Mouse (Mus musculus) MEL (cell line): ENCODE measurements around the gene Htr6. TPM values are rescaled to one million over a fixed set of nuclear protein-coding genes. Genes with fewer than 3 reads are reported as not detected.
A peak's percentile ranks its signal among the peaks of the same experiment; 100 is the strongest.

Source experiments
- DNase-seq: peaks from one replicate; pipeline ENCODE4 v3.0.0; 2011; ENCODE audit warnings: low read depth, low spot score
- H3K27ac ChIP-seq: 2 replicates; pipeline ENCODE4 v1.5.1; 2012; ENCODE audit warnings: low read depth, mild to moderate bottlenecking, control low read depth, low read length, moderate library complexity; ENCODE audit not compliant: control insufficient read depth
- H3K27me3 ChIP-seq, 2 experiments: fragments of 150-350 bp in 1 of 2; sonication (generic) in 1 of 2; 2 replicates each; pipeline ENCODE4 v1.6.1; 2012; ENCODE audit warnings: low read length in 2 of 2, mild to moderate bottlenecking in 2 of 2, improper control_type of control experiment in 1 of 2, moderate library complexity in 1 of 2; ENCODE audit not compliant: insufficient read depth in 2 of 2, control insufficient read depth in 1 of 2
- H3K36me3 ChIP-seq, 2 experiments: 2 replicates each; pipeline ENCODE4 v1.6.1; 2012 to 2014; ENCODE audit warnings: low read length in 2 of 2, improper control_type of control experiment in 1 of 2, inconsistent platforms in 1 of 2, mild to moderate bottlenecking in 1 of 2; ENCODE audit not compliant: insufficient read depth in 2 of 2, control insufficient read depth in 1 of 2
- H3K4me1 ChIP-seq, 2 experiments: fragments of 150-350 bp in 1 of 2; sonication (generic) in 1 of 2; 2 replicates each; pipeline ENCODE4 v1.6.1; 2012; ENCODE audit warnings: low read length in 2 of 2, improper control_type of control experiment in 1 of 2, mild to moderate bottlenecking in 1 of 2; ENCODE audit not compliant: insufficient read depth in 2 of 2, control insufficient read depth in 1 of 2
- H3K4me3 ChIP-seq, 2 experiments: fragments of 150-350 bp in 1 of 2; sonication (generic) in 1 of 2; 2 replicates each; pipeline ENCODE4 v1.5.1; 2012; ENCODE audit warnings: low read depth in 2 of 2, low read length in 2 of 2, mild to moderate bottlenecking in 2 of 2, moderate library complexity in 2 of 2, control low read depth in 1 of 2, improper control_type of control experiment in 1 of 2; ENCODE audit not compliant: control insufficient read depth in 1 of 2, insufficient read depth in 1 of 2
- H3K79me2 ChIP-seq: 2 replicates; pipeline ENCODE4 v1.6.1; 2012; ENCODE audit warnings: mild to moderate bottlenecking, low read length, moderate library complexity; ENCODE audit not compliant: control insufficient read depth, poor library complexity, insufficient read depth
- H3K9ac ChIP-seq: 2 replicates; pipeline ENCODE4 v1.6.1; 2012; ENCODE audit warnings: low read depth, mild to moderate bottlenecking, control low read depth, low read length, moderate library complexity; ENCODE audit not compliant: control insufficient read depth, poor library complexity, severe bottlenecking
- H3K9me3 ChIP-seq: fragments of 150-350 bp; sonication (generic); replicated peaks from 2 replicates; pipeline ENCODE4 v1.6.1; 2012; ENCODE audit warnings: mild to moderate bottlenecking, low read length, improper control_type of control experiment, moderate library complexity; ENCODE audit not compliant: insufficient read depth
- BHLHE40 ChIP-seq: IDR thresholded peaks from 2 replicates; pipeline ENCODE4 v1.6.1; 2012; ENCODE audit warnings: low read depth, mild to moderate bottlenecking, inconsistent platforms, low read length, improper control_type of control experiment, borderline replicate concordance
- CTCF ChIP-seq, 3 experiments: IDR thresholded peaks in 2 of 3; conservative IDR thresholded peaks in 1 of 3; 2 replicates each; pipeline ENCODE4 v1.5.1; 2011 to 2012; ENCODE audit warnings: low read length in 3 of 3, low read depth in 2 of 3, mild to moderate bottlenecking in 2 of 3, improper control_type of control experiment in 1 of 3, inconsistent platforms in 1 of 3, mixed read lengths in 1 of 3, moderate library complexity in 1 of 3; ENCODE audit not compliant: control insufficient read depth in 1 of 3, insufficient read depth in 1 of 3, poor library complexity in 1 of 3, severe bottlenecking in 1 of 3
- ELF1 ChIP-seq: IDR thresholded peaks from 2 replicates; pipeline ENCODE4 v1.6.1; 2014; ENCODE audit warnings: low read depth, mild to moderate bottlenecking, inconsistent platforms, low read length, improper control_type of control experiment, moderate library complexity
- ETS1 ChIP-seq: IDR thresholded peaks from 2 replicates; pipeline ENCODE4 v1.6.1; 2012; ENCODE audit warnings: low read depth, mild to moderate bottlenecking, inconsistent platforms, low read length, improper control_type of control experiment, moderate library complexity
- HCFC1 ChIP-seq: IDR thresholded peaks from 2 replicates; pipeline ENCODE4 v1.6.1; 2012; ENCODE audit warnings: low read depth, mild to moderate bottlenecking, inconsistent platforms, low read length, improper control_type of control experiment, moderate library complexity
- KAT2A ChIP-seq: conservative IDR thresholded peaks from 2 replicates; pipeline ENCODE4 v1.6.1; 2012; ENCODE audit warnings: low read depth, low read length, improper control_type of control experiment, inconsistent platforms
- MAFK ChIP-seq: IDR thresholded peaks from 2 replicates; pipeline ENCODE4 v1.6.1; 2011; ENCODE audit warnings: low read depth, mild to moderate bottlenecking, low read length, improper control_type of control experiment, borderline replicate concordance
- MAX ChIP-seq: IDR thresholded peaks from 2 replicates; pipeline ENCODE4 v1.6.1; 2011; ENCODE audit warnings: low read length, improper control_type of control experiment
- MEF2A ChIP-seq: IDR thresholded peaks from 2 replicates; pipeline ENCODE4 v1.6.1; 2014; ENCODE audit warnings: low read depth, mild to moderate bottlenecking, inconsistent platforms, low read length, improper control_type of control experiment; ENCODE audit not compliant: poor library complexity, insufficient replicate concordance, severe bottlenecking; ENCODE audit errors: extremely low read depth
- MXI1 ChIP-seq: IDR thresholded peaks from 2 replicates; pipeline ENCODE4 v1.6.1; 2011; ENCODE audit warnings: mild to moderate bottlenecking, low read depth, low read length, improper control_type of control experiment
- NRF1 ChIP-seq: IDR thresholded peaks from 2 replicates; pipeline ENCODE4 v1.6.1; 2014; ENCODE audit warnings: low read depth, mild to moderate bottlenecking, inconsistent platforms, low read length, improper control_type of control experiment, moderate library complexity; ENCODE audit not compliant: poor library complexity, insufficient read depth, severe bottlenecking
- TAL1 ChIP-seq: IDR thresholded peaks from 2 replicates; pipeline ENCODE4 v1.6.1; 2012; ENCODE audit warnings: mild to moderate bottlenecking, inconsistent platforms, low read length, moderate library complexity, mixed read lengths
- TBP ChIP-seq: IDR thresholded peaks from 2 replicates; pipeline ENCODE4 v1.8.0; 2011; ENCODE audit warnings: low read depth, low read length, improper control_type of control experiment
- TCF12 ChIP-seq: IDR thresholded peaks from 2 replicates; pipeline ENCODE4 v1.6.1; 2014; ENCODE audit warnings: low read depth, mild to moderate bottlenecking, inconsistent platforms, low read length, improper control_type of control experiment, moderate library complexity
- UBTF ChIP-seq: IDR thresholded peaks from 2 replicates; pipeline ENCODE4 v1.6.1; 2012; ENCODE audit warnings: low read depth, mild to moderate bottlenecking, inconsistent platforms, low read length, improper control_type of control experiment, moderate library complexity, borderline replicate concordance; ENCODE audit not compliant: insufficient read depth
- USF1 ChIP-seq: IDR thresholded peaks from 2 replicates; pipeline ENCODE4 v1.6.1; 2014; ENCODE audit warnings: low read depth, mild to moderate bottlenecking, inconsistent platforms, low read length, improper control_type of control experiment, moderate library complexity
- USF2 ChIP-seq, 2 experiments: IDR thresholded peaks; 2 replicates each; pipeline ENCODE4 v1.6.1; 2011 to 2012; ENCODE audit warnings: improper control_type of control experiment in 2 of 2, low read length in 2 of 2, borderline replicate concordance in 1 of 2, inconsistent platforms in 1 of 2, low read depth in 1 of 2, mild to moderate bottlenecking in 1 of 2; ENCODE audit not compliant: insufficient read depth in 1 of 2
- ZC3H11A ChIP-seq: IDR thresholded peaks from 2 replicates; pipeline ENCODE4 v1.6.1; 2012; ENCODE audit warnings: low read depth, mild to moderate bottlenecking, inconsistent platforms, low read length, improper control_type of control experiment
- ZMIZ1 ChIP-seq: IDR thresholded peaks from 2 replicates; pipeline ENCODE4 v1.6.1; 2012; ENCODE audit warnings: low read depth, mild to moderate bottlenecking, inconsistent platforms, low read length, improper control_type of control experiment, moderate library complexity
- ZNF384 ChIP-seq: IDR thresholded peaks from 2 replicates; pipeline ENCODE4 v1.6.1; 2012; ENCODE audit warnings: low read depth, mild to moderate bottlenecking, inconsistent platforms, low read length, improper control_type of control experiment
- polyA plus RNA-seq, 2 experiments: library from polyadenylated mRNA; stranded (reverse) in 1 of 2; unstranded in 1 of 2; fragments of >175 nt in 1 of 2; fragments of >200 nt in 1 of 2; gene quantifications; 2 replicates each; pipeline versions ENCODE4 v1.2.1 to v1.2.4; 2012; ENCODE audit warnings: low replicate concordance in 2 of 2, low read depth in 1 of 2; ENCODE audit not compliant: insufficient read length in 2 of 2, insufficient read depth in 1 of 2, missing spikeins in 1 of 2
- total RNA-seq: library from RNA; depleted of rRNA; stranded (reverse); fragments of 300-350 nt; gene quantifications from 2 replicates; pipeline ENCODE4 v1.2.3, GENCODE M21; 2012

Htr6 gene
- total and polyA plus RNA-seq, 3 experiments: 0.08 TPM; not detected in 2

GRCm38 (mm10) chr4:139043600-139043999 is 31.8 kb downstream of the Htr6 start:
- peaks cover 0 to 2% of the 10 kb centered on the region in 2 experiments; a peak in 1 of 4 replicates for H3K36me3 ChIP-seq
- H3K4me1 ChIP-seq: peaks cover 0 to 3% of the 10 kb centered on the region in 2 experiments; a peak in 2 of 4 replicates
- H3K79me2 ChIP-seq: no peaks in the 10 kb centered on the region
- no peaks in the 10 kb centered on the region for H3K27me3 ChIP-seq
- H3K9ac ChIP-seq: no peak overlapping the region
- TF ChIP-seq MEF2A (no peak), MAX (no peak), ETS1 (no peak), ELF1 (peak; percentile 67; the same call in 1 of the 2 replicates), MXI1 (no peak), USF1 (no peak), ZMIZ1 (no peak), HCFC1 (0 out of 2 replicates have a peak, but pooled peaks have one; percentile 27), KAT2A (no peak), ZC3H11A (no peak), CTCF (IDR thresholded peaks at IDR 0.05 in 2 of 3, conservative IDR thresholded peaks at IDR 0.05 in 1 of 3; ENCODE audit: control insufficient read depth in 1 of 3, insufficient read depth in 1 of 3, low read depth in 2 of 3, low read length in 3 of 3, poor library complexity in 1 of 3, severe bottlenecking in 1 of 3) (no peak)
- H3K27ac ChIP-seq: no peak overlapping the region
- no peaks in the 10 kb centered on the region for H3K9me3 ChIP-seq
- no peak overlapping the region for H3K4me3 ChIP-seq
- peak; percentile 68 for DNase-seq

DNA sequence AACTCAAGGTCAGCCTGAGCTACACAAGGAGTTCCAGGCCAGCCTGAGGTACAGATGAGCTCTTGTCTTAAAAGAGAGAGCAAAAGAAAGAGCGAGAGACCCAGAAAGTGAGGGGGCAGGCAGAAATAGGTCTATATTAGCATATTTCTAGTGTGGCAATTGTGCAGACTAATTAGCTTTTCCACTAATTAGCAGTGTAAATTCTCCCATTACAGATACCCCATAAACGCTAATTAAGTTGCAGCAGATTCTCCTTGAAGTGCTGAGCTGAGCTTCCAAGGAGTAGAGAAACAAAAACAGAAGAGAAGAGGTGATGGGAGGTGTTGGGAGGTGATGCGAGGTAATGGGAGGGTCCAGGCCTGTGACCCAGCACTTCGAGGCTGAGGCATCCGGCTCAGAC is 32.8 kb downstream of the Htr6 start:
- H3K4me3 ChIP-seq: no peak overlapping the region

More for the DNA sequence above, 32.8 kb downstream of the Htr6 start:
- TF ChIP-seq BHLHE40: no peak
- no peak for TF ChIP-seq TAL1
- TF ChIP-seq TBP: no peak
- TF ChIP-seq UBTF: no peak
- no peak for TF ChIP-seq NRF1
- TF ChIP-seq ZNF384: no peak
- no peak for TF ChIP-seq MAFK
- TF ChIP-seq TCF12: no peak
- no peak for TF ChIP-seq USF2 (IDR thresholded peaks at IDR 0.05; ENCODE audit: borderline replicate concordance in 1 of 2, insufficient read depth in 1 of 2, low read depth in 1 of 2, low read length in 2 of 2)
- no peak for TF ChIP-seq MXI1
- TF ChIP-seq, all 39 proteins: peak for 0
- DNase-seq: no peak
- Histone ChIP-seq H3K27ac (no peak overlapping the region), H3K4me1 (peaks cover 0 to 3% of the 10 kb centered on the region in 2 experiments; a peak in 2 of 4 replicates), H3K27me3 (no peaks in the 10 kb centered on the region), H3K36me3 (peaks cover 0 to 2% of the 10 kb centered on the region in 2 experiments; a peak in 1 of 4 replicates), H3K9me3 (no peaks in the 10 kb centered on the region), H3K9ac (no peak overlapping the region), H3K79me2 (no peaks in the 10 kb centered on the region)
